In the genomic region with DNA sequence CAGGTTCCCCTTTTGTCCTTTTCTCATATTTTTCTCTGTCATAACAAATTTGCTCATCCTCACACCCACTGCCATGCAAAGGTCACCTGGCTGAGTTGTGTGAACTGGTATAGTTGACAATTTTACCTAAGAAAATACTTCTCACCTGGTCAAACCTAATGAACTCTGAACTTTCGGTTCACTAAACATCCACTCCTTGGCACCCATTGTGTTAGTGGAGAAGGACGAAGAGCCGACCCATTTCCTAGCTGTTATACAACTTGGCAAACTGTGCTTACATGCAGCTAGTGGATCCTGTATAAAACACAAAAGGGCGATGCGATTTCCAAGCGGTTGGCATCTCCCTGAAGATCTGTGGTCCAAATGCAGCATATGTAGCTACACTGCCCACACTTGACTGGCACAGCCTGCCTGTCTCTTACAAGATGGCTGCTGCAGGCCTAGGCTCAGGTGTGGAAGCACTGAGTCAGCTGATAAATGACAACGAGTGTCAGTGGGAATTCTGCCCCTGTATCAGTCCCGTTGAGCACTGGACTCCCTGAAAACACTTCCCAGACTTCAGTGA, we compare ENCODE assay signal across 10 mouse cellular contexts. TPM values are rescaled to one million over a fixed set of nuclear protein-coding genes. Genes with fewer than 3 reads are reported as not detected.
"Had no signal": no experiment of that assay in that cellular context is flagged by ENCODE, and none has a peak within 500 bp of the region (broad histone marks: within the 10 kb centered on the region; RNA-seq: fewer than 3 reads in every experiment).

No protein-coding gene starts in this region.

- DNase-seq: lung, adult 2 months; lung, postnatal 36 days; right cerebral cortex, adult 18-20 months; right cerebral cortex, postnatal 25 days; thymus, postnatal 36 days had no signal

- H3K27ac ChIP-seq: liver, embryonic 15.5 days; midbrain, embryonic 12.5 days; neural tube, embryonic 15.5 days had no signal

- H3K36me3 ChIP-seq: midbrain, embryonic 12.5 days; neural tube, embryonic 15.5 days had no signal

- H3K4me1 ChIP-seq: limb, embryonic 12.5 days; midbrain, embryonic 12.5 days; neural tube, embryonic 15.5 days had no signal

- H3K4me3 ChIP-seq: limb, embryonic 12.5 days; liver, embryonic 15.5 days; midbrain, embryonic 12.5 days; neural tube, embryonic 15.5 days had no signal

- H3K27me3 ChIP-seq: limb, embryonic 12.5 days; liver, embryonic 15.5 days; midbrain, embryonic 12.5 days; neural tube, embryonic 15.5 days had no signal

RNA-seq across cellular contexts. Expression of gene Rd3, which starts 19.5 kb away (rescaled TPM):
- total RNA-seq: megakaryocyte progenitor cell, adult 5-6 weeks had no signal
